Mouse (Mus musculus) spleen, adult 2 months (tissue): ENCODE data around the gene Syne3.

Source experiments
- CTCF ChIP-seq: fragments of 200-500 bp; IDR thresholded peaks from 2 replicates; pipeline ENCODE4 v1.5.1; 2011; ENCODE audit warnings: mild to moderate bottlenecking, inconsistent platforms; ENCODE audit not compliant: insufficient read depth, insufficient read length, insufficient replicate concordance; ENCODE audit errors: extremely low read depth
- POLR2A ChIP-seq: fragments of 200-500 bp; IDR thresholded peaks from 2 replicates; pipeline ENCODE4 v1.6.1; 2011; ENCODE audit warnings: low read depth, low read length, inconsistent platforms

GRCm38 (mm10) chr12:104892245-104892644, 117.4 kb downstream of the Syne3 start:
- TF ChIP-seq CTCF (no peak), POLR2A (no peak)
